Mouse (Mus musculus) gastrocnemius, postnatal 14 days (tissue): Measurements from ENCODE around the gene Tmem56. TPM values are rescaled to one million over a fixed set of nuclear protein-coding genes. Genes with fewer than 3 reads are reported as not detected.

Source experiments
- DNase-seq: peaks from one replicate; pipeline ENCODE4 v3.0.0; 2021; ENCODE audit warnings: mixed read lengths
- intact Hi-C: fragments of 180-260 bp; cut with DNase I; formaldehyde crosslinking; loops from one replicate; pipeline ENCODE4 v1.15.1; 2025; ENCODE audit warnings: low total_unique reads
- total RNA-seq, 2 experiments: library from RNA; stranded (reverse); gene quantifications; 2 replicates each; pipeline ENCODE4 v1.2.3; 2021

Gene Tmem56
- total RNA-seq, 2 experiments from 2014 or later: 9.4 to 9.5 TPM

DNA sequence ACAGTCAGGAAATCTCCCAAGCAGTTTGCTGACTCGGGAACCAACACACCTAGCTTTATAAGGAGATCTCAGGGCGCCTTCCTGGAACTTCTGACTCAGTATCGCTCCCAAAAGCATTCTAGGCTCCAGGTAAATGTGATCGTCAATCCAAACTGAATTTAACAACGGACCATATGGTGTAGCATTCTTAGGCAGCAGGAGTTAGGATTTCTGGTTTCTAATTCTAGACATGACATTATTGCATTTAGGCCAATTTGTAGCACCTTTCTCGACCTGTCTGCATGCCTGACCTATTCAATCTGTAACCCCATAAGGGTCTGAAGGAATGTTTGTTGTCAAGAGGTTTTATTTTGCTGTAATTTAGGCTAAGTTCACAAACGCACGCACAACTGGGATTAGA lies 7.8 kb upstream of the Tmem56 start:
- DNase-seq: no peak
- intact Hi-C loops: no loop called here

DNA sequence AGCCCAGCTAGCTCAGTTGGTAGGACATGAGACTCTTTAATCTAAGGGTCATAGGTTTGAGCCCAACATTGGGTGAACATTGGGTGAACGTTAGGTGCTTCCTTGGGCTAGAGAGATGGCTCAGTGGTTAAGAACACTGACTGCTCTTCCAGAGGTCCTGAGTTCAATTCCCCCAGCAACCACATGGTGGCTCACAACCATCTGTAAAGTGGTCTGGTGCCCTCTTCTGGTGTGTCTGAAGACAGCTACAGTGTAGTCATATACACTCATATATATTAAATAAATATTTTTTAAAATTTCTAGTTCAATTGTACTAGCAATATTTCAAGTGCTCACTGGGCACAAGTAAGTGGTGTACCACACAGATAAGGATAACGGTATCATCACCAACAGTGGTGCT lies 4.3 kb upstream of the Tmem56 start:
- intact Hi-C loops: loop anchor here (5.0 kb wide), 1 partner anchor 120 kb away; no protein-coding TSS in a partner anchor
- no peak for DNase-seq

DNA sequence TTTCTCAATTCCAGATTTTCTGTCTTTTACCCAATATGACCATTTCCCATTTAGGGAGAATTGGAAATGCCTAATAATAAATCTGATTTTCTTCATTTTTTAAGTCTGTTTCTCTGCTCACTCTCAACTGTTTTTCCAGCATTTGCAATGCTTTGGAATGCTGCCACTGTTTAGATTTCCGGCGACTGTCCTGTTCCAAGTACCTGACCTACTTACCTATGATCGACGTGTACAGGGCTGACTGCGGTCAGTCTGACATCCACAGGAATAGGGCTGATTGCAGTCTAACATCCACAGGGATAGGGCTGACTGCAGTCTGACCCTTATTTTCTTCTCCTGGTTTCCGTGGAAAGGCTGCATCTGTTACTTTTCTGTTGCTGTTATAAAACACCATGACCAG lies 2.3 kb upstream of the Tmem56 start:
- intact Hi-C loops: loop anchor here (5.0 kb wide), 1 partner anchor 118 kb away; no protein-coding TSS in a partner anchor
- DNase-seq: no peak

DNA sequence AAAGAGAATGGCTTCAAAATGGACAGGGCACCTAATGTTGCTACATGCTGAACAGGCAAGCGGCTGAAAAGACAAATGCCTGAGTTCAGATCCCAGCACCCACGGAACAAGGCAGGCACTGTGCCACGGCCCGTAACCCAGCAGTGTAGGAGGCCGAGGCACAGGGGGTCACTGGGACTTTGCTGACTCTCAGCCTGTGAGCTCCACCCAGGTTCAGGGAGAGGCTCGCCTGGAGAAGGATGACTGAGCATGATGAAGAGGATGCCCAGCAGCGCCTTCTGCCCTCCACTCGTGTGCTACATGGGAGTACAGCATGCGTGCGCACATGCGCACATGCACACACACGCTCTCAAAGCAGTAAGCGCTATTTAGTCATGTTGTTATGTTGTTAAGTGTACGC lies 3.2 kb downstream of the Tmem56 start:
- intact Hi-C loops: no loop called here
- DNase-seq: no peak

DNA sequence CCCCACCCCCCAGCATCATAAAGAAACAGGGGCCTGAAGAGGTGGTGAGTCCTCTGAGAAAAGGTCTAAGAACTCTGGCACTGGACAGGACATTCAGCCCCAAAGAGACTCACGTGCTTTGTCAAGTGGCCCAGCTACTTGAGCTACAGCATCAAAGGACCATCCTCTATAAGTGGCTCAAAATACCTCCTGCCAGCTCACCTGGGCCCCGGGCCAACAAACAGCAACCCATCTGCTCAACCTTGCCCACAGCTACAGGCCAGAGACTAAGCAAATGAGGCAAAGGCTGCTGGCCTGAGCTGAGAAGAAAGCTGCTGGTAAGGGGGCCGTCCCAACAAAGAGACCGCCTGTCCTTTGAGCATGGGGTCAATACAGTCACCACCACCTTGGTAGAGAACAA lies 5.3 kb downstream of the Tmem56 start:
- DNase-seq: no peak
- intact Hi-C loops: no loop called here

DNA sequence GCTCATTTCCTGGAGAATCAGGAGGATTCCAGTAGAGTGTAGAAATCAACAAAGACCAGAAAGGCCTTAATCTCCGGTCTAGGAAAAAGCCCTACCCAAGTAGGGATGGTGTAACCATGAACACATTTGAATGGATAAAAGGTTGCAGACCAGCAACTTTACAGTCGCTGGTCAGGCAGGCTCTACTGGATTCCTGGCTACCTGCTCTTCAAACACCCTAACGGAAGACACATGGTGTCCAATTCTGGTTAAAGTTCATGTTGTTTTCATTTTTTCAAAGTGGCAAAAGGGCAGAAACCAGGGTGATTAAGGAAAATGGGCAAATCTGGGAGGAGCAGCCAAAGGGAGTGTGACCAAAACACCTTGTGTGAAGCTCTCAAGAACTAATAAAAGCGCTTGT lies 5.9 kb downstream of the Tmem56 start:
- DNase-seq: no peak
- intact Hi-C loops: no loop called here

DNA sequence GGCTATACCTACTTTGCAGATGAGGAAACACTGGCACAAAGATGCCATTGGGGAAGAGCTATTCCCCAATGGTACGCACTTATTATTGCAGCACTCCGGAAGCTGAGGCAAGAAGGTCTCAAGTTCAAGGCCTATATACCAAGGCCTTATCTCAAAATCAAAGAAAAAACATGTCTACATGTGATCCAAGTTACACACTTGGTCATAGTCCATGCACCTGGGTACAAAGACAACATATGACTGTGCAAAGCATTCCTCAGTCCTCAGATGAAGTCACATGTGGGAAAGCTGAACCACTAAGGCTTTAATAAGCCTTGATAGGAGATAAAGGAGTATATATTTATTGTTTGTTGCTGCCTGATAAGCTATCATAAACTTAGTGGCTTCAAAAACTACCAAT lies 8.9 kb downstream of the Tmem56 start:
- no peak for DNase-seq
- intact Hi-C loops: no loop called here

DNA sequence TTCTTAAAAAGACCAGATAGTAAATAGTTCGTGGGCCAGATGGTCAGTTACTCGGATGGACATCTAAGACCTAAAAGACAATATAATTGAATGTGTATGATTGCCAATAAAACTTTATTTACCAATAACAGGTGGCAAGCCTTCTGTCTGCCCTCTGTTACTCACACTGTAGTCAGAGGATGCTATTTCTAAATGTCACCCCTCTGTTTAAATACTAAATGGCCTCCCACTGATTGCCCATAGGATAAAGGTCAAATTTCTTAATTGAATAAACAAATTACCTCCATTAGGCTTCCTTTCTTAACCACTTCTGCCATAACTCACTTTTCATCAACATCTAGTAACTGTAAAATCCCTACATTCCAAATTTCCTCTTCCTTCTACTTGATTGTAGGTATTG lies 10.3 kb downstream of the Tmem56 start:
- intact Hi-C loops: no loop called here
- no peak for DNase-seq

DNA sequence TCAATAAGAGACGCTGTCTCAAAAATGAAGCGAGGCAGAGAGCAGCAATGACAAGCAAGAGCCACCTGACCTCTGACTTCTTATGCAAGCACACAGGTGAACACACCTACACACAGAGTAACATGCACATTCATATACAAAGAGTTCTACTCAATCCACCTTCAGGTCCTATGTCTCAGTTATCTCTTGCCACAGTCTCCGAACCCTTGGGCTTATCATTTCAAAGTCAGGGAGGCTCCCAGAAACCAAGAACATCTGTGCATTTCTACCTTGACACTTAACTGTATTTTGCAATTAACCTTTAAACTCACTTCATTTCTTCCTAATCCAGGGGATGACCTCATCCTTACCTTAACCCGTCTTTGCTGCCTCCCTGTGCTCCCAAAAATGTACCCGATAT lies 15.6 kb downstream of the Tmem56 start:
- no peak for DNase-seq
- intact Hi-C loops: no loop called here

DNA sequence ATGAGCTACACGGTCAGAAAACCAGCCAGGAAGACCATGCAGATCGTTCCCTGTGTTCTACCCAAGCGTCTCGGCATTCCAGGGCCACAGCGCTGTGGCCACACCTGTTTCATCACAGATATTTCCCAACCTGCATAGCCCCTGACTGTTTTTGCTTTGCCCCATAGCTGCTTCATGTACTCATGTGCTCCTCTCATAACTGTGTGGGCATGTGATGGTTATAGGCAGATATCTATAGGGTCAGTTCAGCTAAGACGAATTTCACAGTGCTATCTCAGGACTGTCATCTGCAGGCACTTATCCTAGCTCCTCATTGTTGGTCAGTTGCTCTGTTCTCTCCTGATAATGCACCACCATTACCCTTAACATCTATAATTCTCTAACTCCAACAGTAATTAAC lies 18.7 kb downstream of the Tmem56 start:
- DNase-seq: no peak
- intact Hi-C loops: no loop called here

DNA sequence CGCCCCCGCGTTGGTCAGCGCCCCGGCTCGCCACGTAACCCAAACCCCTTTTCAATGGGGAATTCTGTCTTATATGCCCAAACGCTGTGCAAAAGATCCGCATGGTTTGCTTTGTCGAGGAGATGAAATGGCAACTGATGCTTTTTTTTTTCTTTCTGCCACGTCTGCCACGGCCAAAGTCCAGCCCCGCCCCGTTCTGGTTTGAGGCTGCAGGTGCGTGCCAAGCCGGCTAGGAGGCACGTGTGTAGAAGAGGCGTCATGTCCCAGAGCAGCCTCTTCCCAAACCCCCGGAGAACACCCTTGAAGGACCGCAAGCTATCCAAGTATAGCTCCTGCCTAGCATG lies 19.7 kb downstream of the Tmem56 start:
- intact Hi-C loops: no loop called here
- DNase-seq: peak; percentile 52

DNA sequence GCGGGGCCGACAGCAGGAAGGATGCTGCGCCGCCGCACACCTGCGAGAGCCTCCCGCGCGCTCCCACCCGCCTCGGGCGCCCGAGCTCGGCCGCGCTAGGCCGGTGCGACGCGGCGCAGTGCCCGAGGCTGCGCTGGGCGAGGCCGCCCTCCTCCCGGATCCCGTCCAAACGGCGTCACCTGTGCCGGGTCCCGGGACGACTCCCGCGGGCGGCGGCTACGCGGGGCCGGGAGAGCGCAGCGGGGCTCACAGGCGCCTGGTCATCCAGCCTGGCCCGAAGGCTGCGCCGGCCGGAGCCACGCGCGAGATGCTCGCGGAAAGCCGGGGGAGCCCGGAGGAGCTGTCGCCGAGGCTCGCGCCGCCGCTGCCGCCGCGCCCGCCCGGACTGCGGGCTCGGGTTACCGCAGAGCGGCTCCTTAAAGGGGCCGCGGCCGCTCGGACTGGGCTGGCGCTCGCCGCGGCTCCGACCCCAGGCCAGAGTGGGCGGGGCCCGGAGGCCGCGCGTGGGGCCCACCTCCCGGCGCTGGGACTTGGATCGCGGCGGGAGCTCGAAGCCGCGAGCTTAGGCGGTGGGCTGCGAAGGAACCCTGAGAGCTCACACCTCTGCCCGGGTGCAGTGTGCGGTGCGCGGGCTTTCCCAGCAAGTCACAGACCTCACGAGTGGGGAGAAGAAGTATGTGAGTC lies 20.2 kb downstream of the Tmem56 start:
- intact Hi-C loops: no loop called here
- DNase-seq: peak; percentile 71

DNA sequence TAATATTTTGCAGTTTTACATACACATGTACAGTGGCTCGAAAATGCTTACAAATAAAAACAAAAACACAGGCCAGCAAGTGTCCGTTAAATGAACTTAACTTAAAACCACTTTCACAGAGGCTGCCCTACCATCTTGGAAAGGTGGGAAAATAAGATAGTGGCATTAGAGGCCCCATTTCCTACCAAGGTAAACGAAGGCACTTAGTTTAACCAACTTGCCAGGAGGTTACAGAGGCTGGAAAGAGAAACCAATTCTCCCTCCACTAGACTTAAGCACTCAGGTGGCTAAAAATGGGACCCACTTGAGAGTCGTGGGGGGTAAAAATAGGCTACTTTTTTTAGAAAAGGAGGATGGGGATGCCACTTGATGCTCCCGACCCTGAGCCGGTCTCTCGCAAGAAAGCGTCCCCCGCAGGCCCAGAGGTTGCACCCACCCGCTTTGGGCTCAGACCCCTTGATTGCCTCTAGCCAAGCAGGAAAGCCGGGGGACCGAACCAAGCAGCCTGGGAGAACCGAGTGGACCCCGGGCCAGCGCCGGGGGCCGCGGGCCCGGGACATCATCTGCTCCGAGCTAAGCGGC lies 20.9 kb downstream of the Tmem56 start:
- intact Hi-C loops: no loop called here
- DNase-seq: no peak

DNA sequence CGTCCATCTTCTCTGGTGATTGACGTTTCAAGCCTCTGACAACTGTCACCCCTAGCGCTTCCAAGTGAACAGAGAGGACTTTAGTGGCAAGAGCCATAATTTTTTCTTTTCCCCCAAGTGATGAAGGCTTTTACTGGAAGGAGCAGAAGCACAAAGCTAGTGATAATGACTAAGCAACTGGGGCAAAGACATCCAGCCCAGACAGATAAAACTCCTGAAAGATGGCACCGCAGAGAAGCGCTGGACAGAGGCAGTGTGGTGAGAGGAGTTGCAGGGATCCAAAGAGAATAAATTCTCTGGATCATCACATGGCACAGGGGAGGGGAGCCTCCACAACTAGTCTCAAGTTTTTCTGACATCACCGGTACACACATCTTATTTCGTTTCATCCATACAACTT lies 21.6 kb downstream of the Tmem56 start:
- intact Hi-C loops: no loop called here
- no peak for DNase-seq

DNA sequence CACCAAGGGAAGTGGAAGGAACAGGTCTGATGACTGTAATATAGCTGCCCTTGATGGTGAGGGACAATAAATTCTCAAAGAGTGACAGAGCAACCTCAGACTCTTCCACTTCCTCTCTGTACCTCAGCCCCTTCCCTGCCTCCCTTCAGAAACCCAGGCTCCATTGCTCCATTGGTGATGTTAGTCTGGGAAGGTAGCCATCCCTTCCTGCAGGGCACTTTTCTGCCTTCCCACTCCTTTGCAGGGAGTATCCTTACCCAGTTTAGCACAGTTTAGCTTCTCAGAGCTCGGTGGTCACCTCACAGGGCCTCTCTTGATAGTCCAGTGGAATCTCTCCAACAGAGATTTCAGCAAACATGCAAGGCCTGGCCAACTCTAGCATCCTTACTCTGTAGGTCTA lies 22.1 kb downstream of the Tmem56 start:
- DNase-seq: no peak
- intact Hi-C loops: no loop called here

DNA sequence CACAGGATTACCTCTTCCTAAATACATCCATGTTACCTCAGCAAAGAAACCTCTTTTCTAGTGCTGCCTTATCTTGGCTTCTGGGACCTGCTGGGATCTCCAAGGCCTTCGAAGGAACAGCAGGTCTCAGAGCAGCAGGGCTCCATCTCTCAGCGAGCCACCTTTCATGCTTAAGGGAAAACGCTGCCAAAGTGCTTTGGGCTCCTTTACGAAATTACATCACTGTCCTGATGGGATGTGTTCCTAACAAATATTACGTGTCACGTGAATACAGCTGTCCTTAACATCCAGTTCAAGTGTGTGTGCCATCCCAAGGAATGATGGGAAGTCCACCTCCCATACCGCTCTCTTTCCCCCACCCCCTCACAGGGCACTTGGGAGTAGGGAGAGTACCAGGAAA lies 22.9 kb downstream of the Tmem56 start:
- intact Hi-C loops: no loop called here
- no peak for DNase-seq

DNA sequence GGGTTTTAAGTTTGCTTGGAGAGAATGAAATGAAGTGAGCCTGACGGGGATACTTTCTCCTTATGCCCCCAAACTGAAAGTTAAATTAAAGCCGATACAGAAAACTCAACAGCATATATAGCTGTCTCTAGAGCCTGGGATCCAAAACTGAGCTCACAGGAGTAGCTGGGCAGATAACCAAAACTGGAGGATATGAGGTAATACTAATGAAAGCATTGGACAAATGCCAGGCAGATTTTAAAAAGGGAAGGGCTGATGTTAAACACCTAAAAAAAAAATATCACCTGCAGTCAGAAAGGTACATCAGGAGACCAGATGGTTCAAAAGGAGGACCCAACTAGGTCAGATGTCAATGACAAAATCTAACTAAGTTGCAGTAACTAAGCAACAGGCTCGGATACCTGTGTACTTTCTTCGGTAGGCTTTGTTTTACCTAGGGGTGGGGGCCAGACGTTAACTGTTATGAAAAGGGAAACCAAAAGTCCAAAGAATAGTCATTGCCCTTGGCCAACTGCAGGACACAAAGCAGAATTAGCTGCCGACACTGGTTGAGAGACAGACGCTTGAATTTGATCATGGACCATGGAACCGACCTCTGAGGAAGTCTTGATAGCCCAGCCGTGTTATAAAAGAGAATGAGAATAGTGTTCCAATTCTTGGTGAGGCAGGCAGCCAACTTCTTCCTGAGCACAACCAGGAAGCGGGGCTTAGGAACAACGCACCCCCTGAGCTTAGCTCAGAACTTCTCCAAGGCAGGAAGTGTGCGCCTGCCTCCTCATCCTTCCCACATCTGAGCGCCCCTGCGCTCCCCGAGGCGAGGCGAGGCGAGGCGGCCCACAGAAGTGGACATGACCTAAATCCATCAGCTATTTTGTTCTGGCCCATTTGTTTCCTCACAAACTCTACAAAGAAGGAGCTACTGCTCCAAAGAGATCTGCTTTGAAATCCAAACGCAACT lies 24.1 kb downstream of the Tmem56 start:
- no peak for DNase-seq
- intact Hi-C loops: no loop called here

DNA sequence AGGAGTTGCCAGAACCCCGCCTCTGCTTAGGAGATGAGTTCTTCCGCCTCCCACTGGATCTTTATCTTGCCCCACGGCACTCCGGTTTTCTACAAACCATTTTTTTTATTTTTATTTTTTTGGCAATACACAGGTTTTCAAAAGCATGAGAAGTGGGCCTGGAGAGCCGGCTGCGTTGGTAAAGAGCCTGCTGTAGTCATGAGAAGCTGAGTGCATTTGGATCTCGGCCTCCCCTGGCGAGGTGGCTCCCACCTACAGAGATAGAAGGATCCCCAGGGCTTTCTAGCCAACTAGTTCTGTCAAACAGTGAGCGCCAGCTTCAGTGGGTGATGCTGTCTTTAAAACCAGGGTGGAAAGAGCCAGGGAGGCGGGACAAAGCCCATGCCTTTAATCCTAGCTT lies 25.5 kb downstream of the Tmem56 start:
- intact Hi-C loops: no loop called here
- no peak for DNase-seq

DNA sequence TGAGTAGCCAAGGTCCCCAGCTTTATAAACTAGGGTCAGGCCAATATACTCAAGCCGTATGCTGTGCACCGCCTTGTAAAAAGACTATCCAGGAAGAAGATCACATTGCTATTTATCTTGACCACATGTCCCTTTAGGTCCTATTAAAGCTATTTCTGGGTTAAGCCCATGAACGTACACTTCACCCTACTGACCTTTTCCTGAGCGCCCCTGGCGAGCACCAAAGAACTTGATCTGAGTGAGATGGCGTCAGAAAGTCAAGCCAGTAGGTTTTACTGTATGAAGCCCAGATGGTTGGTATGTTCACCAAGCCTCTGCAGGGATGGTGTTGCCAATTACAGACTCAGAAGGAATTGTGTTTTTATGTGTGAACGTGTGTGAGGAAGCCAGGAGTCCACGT lies 26.8 kb downstream of the Tmem56 start:
- no peak for DNase-seq
- intact Hi-C loops: no loop called here

DNA sequence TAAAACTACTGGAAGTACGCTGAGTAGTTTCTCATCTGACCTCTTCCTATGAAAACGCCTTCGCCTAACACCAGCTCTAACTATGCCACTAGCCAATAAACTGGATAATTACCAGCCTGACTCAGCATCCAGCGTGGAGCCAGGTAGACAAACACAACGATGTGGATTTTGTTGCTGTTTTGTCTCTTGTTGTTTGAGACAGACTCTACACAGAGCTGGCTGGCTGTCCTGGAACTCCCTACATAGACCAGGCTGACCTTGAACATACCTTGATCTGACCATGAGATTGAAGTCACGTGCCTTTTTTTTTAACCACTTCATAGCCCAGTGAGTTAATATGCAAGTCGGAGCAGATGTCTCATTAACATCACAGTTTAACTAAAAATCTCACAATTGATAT lies 27.4 kb downstream of the Tmem56 start:
- DNase-seq: no peak
- intact Hi-C loops: no loop called here
